Mouse (Mus musculus) left cerebral cortex, adult 9 months (tissue): ENCODE data around the gene Apba1.
A peak's percentile ranks its signal among the peaks of the same experiment; 100 is the strongest.

ENCODE experiments used
- DNase-seq, 2 experiments: peaks; one replicate each; pipeline ENCODE4 v3.0.0; 2022; ENCODE audit warnings: low spot score in 2 of 2

Apba1 gene

GRCm38 (mm10) chr19:23971391-23971790 is 212.7 kb downstream of the Apba1 start:
- no peak for DNase-seq

- no peak for DNase-seq
Observed at GRCm38 (mm10) chr19:23972881-23973649, 214.4 kb downstream of the Apba1 start.

- DNase-seq = no peak
Observed at GRCm38 (mm10) chr19:23977901-23978443, 219.3 kb downstream of the Apba1 start.

GRCm38 (mm10) chr19:23980598-23980997 is 221.9 kb downstream of the Apba1 start:
- DNase-seq = peak; percentile 66 to 73

- no peak for DNase-seq
Observed at GRCm38 (mm10) chr19:23984186-23984585, 225.5 kb downstream of the Apba1 start.

GRCm38 (mm10) chr19:23987291-23987690 is 228.6 kb downstream of the Apba1 start:
- DNase-seq = no peak

GRCm38 (mm10) chr19:23988166-23988565 is 229.5 kb downstream of the Apba1 start:
- no peak for DNase-seq

- DNase-seq = no peak
Observed at GRCm38 (mm10) chr19:23995766-23996399, 237.2 kb downstream of the Apba1 start.
